Mouse (Mus musculus): ENCODE data around the gene Coil.

DNA sequence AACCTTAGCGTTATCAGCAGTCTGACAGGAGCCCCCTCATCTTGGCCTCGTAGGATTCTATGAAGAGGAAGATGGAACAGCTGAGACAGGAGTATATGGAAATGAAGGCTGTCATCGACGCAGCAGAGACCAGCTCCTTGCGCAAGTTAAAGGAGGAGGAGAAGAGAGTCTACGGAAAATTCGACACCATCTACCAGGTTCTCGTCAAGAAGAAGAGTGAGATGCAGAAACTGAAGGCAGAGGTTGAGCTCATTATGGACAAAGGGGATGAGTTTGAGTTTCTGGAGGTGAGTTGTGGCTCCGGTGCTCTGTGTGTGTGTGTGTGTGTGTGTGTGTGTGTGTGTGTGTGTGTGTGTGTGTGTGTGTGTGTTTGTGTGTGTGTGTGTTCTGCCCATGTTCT lies 39.0 kb downstream of the Coil start:
- no peak for TF ChIP-seq EP300 (IDR thresholded peaks at IDR 0.05; ENCODE audit: low read depth)
- TF ChIP-seq CTCF (IDR thresholded peaks at IDR 0.05; ENCODE audit: low read depth) = no peak

All from liver, embryonic 14.5 days (tissue).